Mouse (Mus musculus) embryonic facial prominence, embryonic 10.5 days (tissue): ENCODE measurements around the gene Olfr482. TPM values are rescaled to one million over a fixed set of nuclear protein-coding genes. Genes with fewer than 3 reads are reported as not detected.

Experiments
- DNase-seq: peaks from one replicate; pipeline ENCODE4 v3.0.0-alpha.2; 2017; ENCODE audit warnings: low spot score
- H3K27ac ChIP-seq: fragments of 300-500 bp; sonication (generic); replicated peaks from 2 replicates; pipeline ENCODE4 v1.5.1; 2016; ENCODE audit warnings: mild to moderate bottlenecking
- H3K27me3 ChIP-seq: fragments of 300-500 bp; sonication (generic); replicated peaks from 2 replicates; pipeline ENCODE4 v1.6.1; 2016; ENCODE audit warnings: low read depth, mild to moderate bottlenecking; ENCODE audit not compliant: poor library complexity, severe bottlenecking
- H3K36me3 ChIP-seq: fragments of 300-500 bp; sonication (generic); replicated peaks from 2 replicates; pipeline ENCODE4 v1.6.1; 2016; ENCODE audit warnings: mild to moderate bottlenecking, moderate library complexity
- H3K4me1 ChIP-seq: fragments of 300-500 bp; sonication (generic); 2 replicates; pipeline ENCODE4 v1.6.1; 2016
- H3K4me3 ChIP-seq: fragments of 300-500 bp; sonication (generic); 2 replicates; pipeline ENCODE4 v1.5.1; 2016; ENCODE audit warnings: mild to moderate bottlenecking, moderate library complexity
- H3K9me3 ChIP-seq: fragments of 300-500 bp; sonication (generic); 2 replicates; pipeline ENCODE4 v1.6.1; 2016; ENCODE audit warnings: mild to moderate bottlenecking
- WGBS: fragments of 180-500 bp; shearing (Covaris S2); methylation state at CpG from one replicate; pipeline ENCODE4 v1.1.7; 2016; 5-methylcytosine and 5-hydroxymethylcytosine counted together
- polyA plus RNA-seq: library from polyadenylated mRNA; unstranded; fragments of >200 nt; fragmentation: Nextera tagmentation; extraction: Ambion mirVana; gene quantifications from 2 replicates; pipeline ENCODE4 v1.2.1, GENCODE M21; 2016

The Olfr482 gene
- polyA plus RNA-seq, result 0.06 TPM in 1 of 2 replicates, not detected in the other

- H3K9me3 ChIP-seq, result no peaks in the 10 kb centered on the region
- 90% methylated on average over 1 of the region's 1 CpGs for WGBS
- no peaks in the 10 kb centered on the region for H3K36me3 ChIP-seq
- H3K27ac ChIP-seq, result no peak within 1 kb of the TSS
- no peak for DNase-seq
- no peaks in the 10 kb centered on the region for H3K4me1 ChIP-seq
- no peaks in the 10 kb centered on the region for H3K27me3 ChIP-seq
- no peak within 1 kb of the TSS for H3K4me3 ChIP-seq
Observed at GRCm38 (mm10) chr7:108097486-108097885, at the start of gene Olfr482. TSS of gene Olfr482 (minus strand) at chr7:108097586.

DNA sequence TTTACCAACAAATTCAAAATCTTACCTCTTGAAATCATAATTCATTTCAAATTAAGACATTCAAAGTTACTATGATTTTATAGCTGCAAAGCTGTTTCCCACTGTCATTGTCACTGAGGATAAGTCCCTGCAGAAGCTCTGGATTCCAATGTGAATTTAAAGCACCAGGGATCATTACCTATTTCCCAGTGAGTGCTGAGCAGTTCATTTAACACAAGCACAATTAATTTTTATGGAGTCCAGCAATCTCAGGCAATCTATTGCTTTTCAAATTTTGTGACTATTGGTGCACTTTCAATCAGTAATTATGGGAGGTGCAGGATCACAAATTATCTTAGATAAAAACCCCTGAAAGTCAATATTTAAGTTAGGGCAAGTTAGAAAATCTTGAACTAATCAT lies 30.0 kb upstream of the Olfr482 start, which contains the start of gene Olfr484:
TSS of gene Olfr484 (minus strand) at position 101 of the 400 bp plus-strand sequence.
- no peak within 1 kb of the TSS for H3K4me3 ChIP-seq
- no peaks in the 10 kb centered on the region for H3K27me3 ChIP-seq
- no peak for DNase-seq
- H3K36me3 ChIP-seq, result no peaks in the 10 kb centered on the region
- H3K4me1 ChIP-seq, result no peaks in the 10 kb centered on the region
- H3K27ac ChIP-seq, result no peak within 1 kb of the TSS
- H3K9me3 ChIP-seq, result no peaks in the 10 kb centered on the region

DNA sequence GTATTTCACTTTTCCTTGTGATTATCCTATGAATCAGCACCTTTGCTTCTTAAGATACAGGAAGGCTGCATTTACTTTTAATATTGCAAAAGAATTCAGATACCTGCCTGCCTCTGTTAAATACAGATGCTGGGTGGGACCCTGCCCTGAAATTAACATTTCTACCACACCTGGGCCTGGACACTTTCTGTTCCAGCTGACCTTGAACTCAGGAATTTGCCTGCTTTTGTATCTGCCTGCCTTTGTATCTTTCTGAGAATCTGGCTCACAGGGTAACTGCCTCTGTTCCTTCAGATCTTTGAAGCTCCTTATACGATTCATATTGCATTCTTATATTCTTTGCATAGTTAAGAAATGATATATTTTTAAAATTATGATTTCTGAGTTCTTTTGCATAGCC lies 24.0 kb upstream of the Olfr482 start:
- DNase-seq, result no peak
- 77% methylated on average over 1 of the region's 1 CpGs for WGBS
- no peaks in the 10 kb centered on the region for H3K4me1 ChIP-seq

GRCm38 (mm10) chr7:108120681-108121080 lies 23.3 kb upstream of the Olfr482 start:
- no peaks in the 10 kb centered on the region for H3K27me3 ChIP-seq
- DNase-seq, result no peak
- H3K4me1 ChIP-seq, result no peaks in the 10 kb centered on the region
- H3K9me3 ChIP-seq, result no peaks in the 10 kb centered on the region
- H3K4me3 ChIP-seq, result no peak overlapping the region
- 19% methylated on average over 1 of the region's 1 CpGs for WGBS
- H3K36me3 ChIP-seq, result no peaks in the 10 kb centered on the region
- no peak overlapping the region for H3K27ac ChIP-seq

More for the DNA sequence above, 24.0 kb upstream of the Olfr482 start:
- H3K27ac ChIP-seq, result no peak overlapping the region
- no peak overlapping the region for H3K4me3 ChIP-seq
- H3K9me3 ChIP-seq, result no peaks in the 10 kb centered on the region
- no peaks in the 10 kb centered on the region for H3K36me3 ChIP-seq
- no peaks in the 10 kb centered on the region for H3K27me3 ChIP-seq

DNA sequence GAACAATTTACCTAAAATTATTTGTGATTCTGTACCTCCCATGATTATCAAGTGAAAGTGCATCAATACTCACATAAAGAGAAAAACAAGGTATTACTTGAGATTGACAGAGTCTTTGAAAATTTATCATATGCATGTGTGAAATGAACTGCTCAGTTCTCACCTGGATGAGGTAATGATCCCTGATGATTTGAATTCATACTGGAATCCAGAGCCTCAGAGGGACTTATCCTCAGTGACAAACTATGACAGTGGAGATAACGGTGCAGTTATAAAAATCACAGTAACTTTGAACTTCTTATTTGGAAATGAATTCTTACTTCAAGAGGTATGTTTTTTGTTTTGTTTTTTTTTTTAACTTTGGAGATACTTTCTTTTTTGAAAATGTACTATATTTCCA lies 3.2 kb upstream of the Olfr482 start, which contains the start of gene Olfr483:
TSS of gene Olfr483 (plus strand) at position 301 of the 400 bp plus-strand sequence.
- Histone ChIP-seq H3K36me3 (no peaks in the 10 kb centered on the region), H3K27ac (no peak within 1 kb of the TSS), H3K4me3 (no peak within 1 kb of the TSS), H3K4me1 (no peaks in the 10 kb centered on the region), H3K27me3 (no peaks in the 10 kb centered on the region), H3K9me3 (no peaks in the 10 kb centered on the region)
- WGBS, result 90% methylated on average over 1 of the region's 1 CpGs
- no peak for DNase-seq

DNA sequence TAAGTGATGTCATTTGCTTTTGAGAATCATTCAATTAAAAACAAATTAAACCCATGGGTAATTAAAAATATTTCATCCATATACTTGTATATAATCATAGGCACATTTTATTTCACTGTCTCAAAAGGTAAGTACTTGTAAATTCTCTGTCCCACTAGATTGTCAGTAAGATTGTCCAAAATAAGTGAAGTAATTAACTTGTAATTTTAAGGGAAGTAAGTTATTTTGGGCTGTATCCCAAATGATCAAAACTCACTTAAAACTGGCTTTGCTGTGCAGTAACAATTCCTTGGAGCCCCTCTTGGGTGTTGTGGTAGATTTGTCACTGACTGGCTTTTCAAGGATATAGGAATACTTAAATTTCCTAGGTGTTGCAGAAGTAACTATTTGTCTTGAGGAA lies 17.8 kb downstream of the Olfr482 start, which contains the start of gene Olfr481:
TSS of gene Olfr481 (plus strand) at position 301 of the 400 bp plus-strand sequence.
- no peak for DNase-seq
- no peaks in the 10 kb centered on the region for H3K4me1 ChIP-seq
- H3K4me3 ChIP-seq, result no peak within 1 kb of the TSS
- H3K27me3 ChIP-seq, result no peaks in the 10 kb centered on the region
- no peaks in the 10 kb centered on the region for H3K9me3 ChIP-seq
- no peak within 1 kb of the TSS for H3K27ac ChIP-seq
- H3K36me3 ChIP-seq, result no peaks in the 10 kb centered on the region

GRCm38 (mm10) chr7:108067246-108067645 lies 30.1 kb downstream of the Olfr482 start, which contains the start of gene Olfr480:
TSS of gene Olfr480 (minus strand) at chr7:108067346.
- 91% methylated on average over 1 of the region's 1 CpGs for WGBS
- DNase-seq, result no peak
- H3K4me3 ChIP-seq, result no peak within 1 kb of the TSS
- no peaks in the 10 kb centered on the region for H3K4me1 ChIP-seq
- no peak within 1 kb of the TSS for H3K27ac ChIP-seq
- no peaks in the 10 kb centered on the region for H3K9me3 ChIP-seq
- H3K27me3 ChIP-seq, result no peaks in the 10 kb centered on the region
- no peaks in the 10 kb centered on the region for H3K36me3 ChIP-seq

GRCm38 (mm10) chr7:108050393-108050792 lies 47.0 kb downstream of the Olfr482 start, which contains the start of gene Olfr479:
TSS of gene Olfr479 (plus strand) at chr7:108050693.
- no peak within 1 kb of the TSS for H3K27ac ChIP-seq
- no peaks in the 10 kb centered on the region for H3K27me3 ChIP-seq
- no peak within 1 kb of the TSS for H3K4me3 ChIP-seq
- no peaks in the 10 kb centered on the region for H3K4me1 ChIP-seq
- H3K36me3 ChIP-seq, result no peaks in the 10 kb centered on the region
- no peaks in the 10 kb centered on the region for H3K9me3 ChIP-seq
- WGBS, result 87% methylated on average over 2 of the region's 2 CpGs
- DNase-seq, result no peak

Other genes with a start within 250 kb of the Olfr482 start
- gene Olfr472, start 199.7 kb downstream of the Olfr482 start, polyA plus RNA-seq, result not detected in 2 replicates
- gene Olfr473, start 167.1 kb downstream of the Olfr482 start, polyA plus RNA-seq, result not detected in 2 replicates
- not detected in 2 replicates for gene Olfr474, start 142.9 kb downstream of the Olfr482 start, polyA plus RNA-seq
- gene Olfr476, start 132.8 kb downstream of the Olfr482 start, polyA plus RNA-seq, result not detected in 2 replicates
- not detected in 2 replicates for gene Olfr477, start 110.9 kb downstream of the Olfr482 start, polyA plus RNA-seq
- not detected in 2 replicates for gene Olfr478, start 63.6 kb downstream of the Olfr482 start, polyA plus RNA-seq
- not detected in 2 replicates for gene Olfr479, start 46.9 kb downstream of the Olfr482 start, polyA plus RNA-seq
- gene Olfr480, start 30.2 kb downstream of the Olfr482 start, polyA plus RNA-seq, result not detected in 2 replicates
- gene Olfr481, start 17.7 kb downstream of the Olfr482 start, polyA plus RNA-seq, result not detected in 2 replicates
- gene Olfr483, start 3.3 kb upstream of the Olfr482 start, polyA plus RNA-seq, result not detected in 2 replicates
- not detected in 2 replicates for gene Olfr484, start 29.9 kb upstream of the Olfr482 start, polyA plus RNA-seq
- not detected in 2 replicates for gene Olfr485, start 62.3 kb upstream of the Olfr482 start, polyA plus RNA-seq
- gene Olfr486, start 75.2 kb upstream of the Olfr482 start, polyA plus RNA-seq, result not detected in 2 replicates
- not detected in 2 replicates for gene Olfr487, start 117.0 kb upstream of the Olfr482 start, polyA plus RNA-seq
- gene Olfr488, start 160.8 kb upstream of the Olfr482 start, polyA plus RNA-seq, result not detected in 2 replicates
- not detected in 2 replicates for gene Olfr490, start 191.3 kb upstream of the Olfr482 start, polyA plus RNA-seq
- not detected in 2 replicates for gene Olfr491, start 215.9 kb upstream of the Olfr482 start, polyA plus RNA-seq
- not detected in 2 replicates for gene Olfr492, start 226.1 kb upstream of the Olfr482 start, polyA plus RNA-seq
- gene Olfr493, start 249.4 kb upstream of the Olfr482 start, polyA plus RNA-seq, result not detected in 2 replicates